Mouse (Mus musculus) cortical plate, adult 2 months (tissue): Measurements from ENCODE around the gene Ptpn21. TPM values are rescaled to one million over a fixed set of nuclear protein-coding genes. Genes with fewer than 3 reads are reported as not detected.

Experiments
- H3K27ac ChIP-seq: fragments of 200-500 bp; 2 replicates; pipeline ENCODE4 v1.5.1; 2012; ENCODE audit warnings: low read length, control low read depth, inconsistent platforms; ENCODE audit not compliant: insufficient read depth
- H3K4me1 ChIP-seq: fragments of 200-500 bp; 2 replicates; pipeline ENCODE4 v1.6.1; 2011; ENCODE audit warnings: low read length; ENCODE audit not compliant: control insufficient read depth, insufficient read depth
- H3K4me3 ChIP-seq: fragments of 200-500 bp; 2 replicates; pipeline ENCODE4 v1.5.1; 2011; ENCODE audit warnings: mild to moderate bottlenecking, low read length, control low read depth; ENCODE audit not compliant: insufficient read depth
- CTCF ChIP-seq: fragments of 200-500 bp; IDR thresholded peaks from 2 replicates; pipeline ENCODE4 v1.5.1; 2011; ENCODE audit warnings: mild to moderate bottlenecking, control low read depth, low read length; ENCODE audit not compliant: insufficient read depth; ENCODE audit errors: extremely low read depth
- POLR2A ChIP-seq: fragments of 200-500 bp; IDR thresholded peaks from 2 replicates; pipeline ENCODE4 v1.6.1; 2011; ENCODE audit warnings: mild to moderate bottlenecking, low read length, control low read depth; ENCODE audit not compliant: insufficient read depth; ENCODE audit errors: extremely low read depth
- polyA plus RNA-seq: library from polyadenylated mRNA; depleted of rRNA; stranded (reverse); fragments of >200 nt; gene quantifications from 2 replicates; pipeline ENCODE4 v1.2.3, GENCODE M21; 2012

The Ptpn21 gene
- polyA plus RNA-seq, 1 experiment, result 8.5 TPM

DNA sequence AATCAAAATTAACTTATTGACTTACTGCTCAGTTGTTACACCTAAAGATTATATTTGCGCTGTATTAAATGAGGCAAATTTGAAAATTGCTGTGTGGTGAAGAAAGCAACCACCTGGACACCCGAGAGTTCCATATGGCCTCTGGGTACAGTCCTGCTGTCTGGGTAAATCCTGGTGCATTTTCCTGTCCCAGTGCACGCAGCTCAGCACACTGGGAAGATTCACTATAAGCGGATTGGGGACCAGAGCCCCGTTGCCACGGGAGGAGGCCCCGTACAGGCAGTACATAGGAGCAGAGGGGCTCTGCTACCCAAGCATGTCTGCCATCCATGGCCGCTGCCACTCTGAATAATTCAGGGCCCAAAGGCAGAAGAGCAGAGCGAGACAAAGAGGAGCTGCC, 35.6 kb downstream of the Ptpn21 start:
- no peak overlapping the region for H3K4me3 ChIP-seq
- H3K4me1 ChIP-seq, result no peaks in the 10 kb centered on the region
- no peak overlapping the region for H3K27ac ChIP-seq
- no peak for TF ChIP-seq CTCF
- no peak for TF ChIP-seq POLR2A

DNA sequence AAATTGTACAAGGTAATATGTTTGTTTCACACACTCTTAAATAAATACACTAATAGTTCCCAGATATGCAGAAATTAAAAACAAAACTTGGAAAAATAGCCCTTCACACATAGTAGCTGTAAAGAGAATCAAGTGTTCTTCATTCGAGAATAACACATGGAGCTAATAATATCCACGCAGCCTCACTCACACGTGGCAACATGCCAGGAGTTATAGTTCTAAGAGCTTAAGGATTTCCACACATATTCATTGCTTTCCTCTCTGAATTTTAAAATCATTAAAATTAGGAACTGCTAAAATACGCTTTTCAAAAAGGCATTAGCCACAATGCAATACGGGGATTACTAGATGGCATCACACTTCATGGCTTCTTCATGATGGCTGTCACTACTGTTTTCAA, 40.0 kb downstream of the Ptpn21 start:
- Histone ChIP-seq H3K4me3 (no peak overlapping the region), H3K27ac (no peak overlapping the region), H3K4me1 (no peaks in the 10 kb centered on the region)
- TF ChIP-seq CTCF (no peak), POLR2A (no peak)

DNA sequence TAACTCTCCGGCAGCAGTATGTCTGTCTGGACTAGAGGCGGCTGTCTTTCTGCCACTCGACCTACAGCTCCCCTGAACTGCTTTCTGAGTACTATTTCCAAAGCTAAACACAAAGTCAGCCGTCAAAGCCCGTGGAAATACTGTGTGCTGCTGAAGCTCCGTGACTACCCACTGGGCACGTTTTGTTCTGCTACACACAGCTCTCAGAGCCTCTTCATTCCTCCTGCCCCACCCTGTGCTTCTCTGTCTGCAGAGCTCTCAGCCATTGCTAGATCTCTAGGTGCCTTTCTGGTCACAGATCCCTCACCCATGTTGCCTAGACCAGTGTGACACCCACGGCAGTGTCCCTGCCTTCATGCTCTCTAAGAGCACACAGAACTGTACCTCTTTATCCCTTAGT, 47.0 kb downstream of the Ptpn21 start:
- TF ChIP-seq CTCF (no peak), POLR2A (no peak)
- H3K4me3 ChIP-seq, result no peak overlapping the region
- H3K27ac ChIP-seq, result no peak overlapping the region
- H3K4me1 ChIP-seq, result no peaks in the 10 kb centered on the region

DNA sequence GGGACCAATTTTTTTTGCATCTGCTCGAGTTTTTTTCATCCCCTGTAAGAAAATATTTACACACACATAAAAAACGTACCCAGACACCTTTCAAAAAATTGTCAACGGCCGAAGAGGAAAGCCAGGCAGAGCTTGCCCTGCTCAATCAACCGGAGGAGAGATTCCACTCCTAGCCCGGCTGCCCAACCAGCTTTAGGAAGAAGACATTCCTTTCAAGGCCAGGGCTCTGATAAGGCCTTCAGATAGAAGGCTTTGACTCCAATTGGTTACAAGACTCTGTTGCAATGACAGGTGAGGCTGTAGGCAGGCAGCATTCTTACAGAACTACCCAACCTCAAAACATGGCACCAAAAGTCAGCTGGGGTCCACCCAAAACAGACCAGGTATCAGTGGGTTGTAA, 53.6 kb downstream of the Ptpn21 start:
- Histone ChIP-seq H3K4me3 (no peak overlapping the region), H3K4me1 (no peaks in the 10 kb centered on the region), H3K27ac (no peak overlapping the region)
- no peak for TF ChIP-seq CTCF
- TF ChIP-seq POLR2A, result no peak

DNA sequence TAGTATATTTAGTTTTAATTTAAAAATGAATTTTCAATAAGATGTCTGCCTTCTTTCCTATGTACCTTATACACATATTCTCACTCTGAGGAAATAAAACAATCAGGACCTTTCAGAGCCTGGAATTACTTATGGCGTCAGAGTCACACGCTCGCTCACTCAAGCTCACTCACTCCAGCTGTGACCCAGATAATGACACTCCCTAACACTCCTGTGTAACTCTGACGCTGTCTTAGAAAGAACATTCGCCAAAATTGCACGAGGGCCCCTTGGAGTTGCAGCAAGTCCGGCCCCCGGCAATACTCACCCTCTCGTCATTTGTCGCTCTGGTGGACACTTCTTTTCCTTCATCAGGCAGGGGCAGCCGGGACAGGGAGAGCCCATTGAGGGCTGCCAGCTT, 54.0 kb downstream of the Ptpn21 start:
- TF ChIP-seq POLR2A (no peak), CTCF (no peak)
- Histone ChIP-seq H3K27ac (no peak overlapping the region), H3K4me3 (no peak overlapping the region), H3K4me1 (no peaks in the 10 kb centered on the region)

DNA sequence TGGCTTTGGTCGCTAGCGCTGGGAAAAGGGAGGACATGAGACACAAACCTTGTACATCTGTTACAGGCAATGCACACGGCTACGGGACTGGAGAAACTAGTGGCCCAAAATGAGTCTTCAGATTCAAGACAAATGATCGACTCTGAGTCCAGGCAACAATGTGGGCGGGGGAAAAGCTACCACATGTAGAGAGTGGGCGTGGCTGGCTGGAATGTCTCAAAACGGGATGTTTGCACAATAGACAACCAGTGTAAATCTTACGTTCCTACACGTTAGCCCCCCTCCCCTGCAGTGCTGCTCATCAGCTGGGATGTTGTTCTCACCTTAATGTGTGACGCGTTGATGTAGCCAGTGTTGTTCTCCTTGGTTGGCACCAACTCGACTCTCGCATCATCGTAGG, 55.0 kb downstream of the Ptpn21 start:
- TF ChIP-seq CTCF (no peak), POLR2A (no peak)
- Histone ChIP-seq H3K4me1 (no peaks in the 10 kb centered on the region), H3K27ac (no peak overlapping the region), H3K4me3 (no peak overlapping the region)

DNA sequence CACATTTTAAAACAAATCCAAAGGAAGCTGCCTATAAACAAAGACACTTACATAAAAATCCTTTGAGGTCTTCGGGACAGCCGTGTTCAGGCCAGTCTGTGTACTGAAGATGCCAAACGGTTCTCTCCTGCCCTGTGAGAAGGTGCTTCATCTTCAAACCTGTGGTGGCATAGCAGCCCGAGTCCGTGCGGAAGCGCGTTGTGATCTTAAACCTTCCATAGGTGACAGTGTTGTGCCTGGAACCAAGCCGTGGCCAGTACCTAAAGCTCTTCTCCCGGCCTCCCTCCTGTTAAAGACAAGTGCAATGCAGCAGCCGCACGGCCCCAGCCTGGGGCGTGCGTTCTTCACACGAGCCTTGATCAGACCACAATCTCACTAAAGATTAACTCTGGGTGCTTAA, 57.3 kb downstream of the Ptpn21 start:
- Histone ChIP-seq H3K27ac (no peak overlapping the region), H3K4me3 (no peak overlapping the region), H3K4me1 (no peaks in the 10 kb centered on the region)
- TF ChIP-seq CTCF, result no peak
- TF ChIP-seq POLR2A, result no peak

DNA sequence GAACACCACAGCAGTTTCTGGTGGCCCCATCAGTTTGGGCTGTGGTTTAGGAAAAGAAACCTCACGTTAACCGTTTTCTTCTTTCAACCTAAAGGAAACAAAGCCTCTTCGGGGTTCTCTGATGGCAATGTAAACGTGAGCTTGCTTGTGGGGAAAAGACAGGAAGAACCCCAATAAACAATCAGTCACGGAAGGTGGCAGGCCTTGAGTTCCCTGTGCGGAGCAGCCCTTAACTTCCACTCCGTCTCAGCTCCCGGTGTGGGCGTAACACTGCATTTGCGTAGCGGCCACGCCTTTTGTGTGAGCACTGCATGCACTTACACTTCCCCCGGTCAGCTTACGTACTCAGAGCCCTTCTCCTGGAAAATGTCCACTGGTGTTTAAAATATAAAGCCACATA, 59.9 kb downstream of the Ptpn21 start:
- no peak overlapping the region for H3K27ac ChIP-seq
- TF ChIP-seq CTCF (no peak), POLR2A (no peak)

DNA sequence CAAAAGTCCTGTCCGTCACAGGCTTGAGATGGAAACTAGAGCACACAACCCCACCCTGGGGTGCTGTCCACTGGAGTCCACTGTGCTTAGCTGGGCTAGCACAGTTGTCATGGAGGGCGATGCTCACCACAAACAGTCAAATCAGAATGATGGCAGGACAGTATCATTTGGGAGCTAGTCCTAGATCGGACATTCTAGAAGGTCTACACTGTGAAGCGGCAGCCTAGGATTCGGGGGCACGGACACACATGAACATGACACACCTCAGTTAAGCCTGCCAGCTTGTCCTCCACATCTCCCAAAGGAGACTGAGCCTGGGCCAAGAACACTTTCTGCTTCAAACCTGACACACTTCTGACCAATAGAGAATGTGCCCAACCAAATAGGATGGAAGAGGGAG, 60.3 kb downstream of the Ptpn21 start:
- TF ChIP-seq CTCF, result no peak
- no peak for TF ChIP-seq POLR2A
- no peaks in the 10 kb centered on the region for H3K4me1 ChIP-seq
- H3K4me3 ChIP-seq, result no peak overlapping the region
- no peak overlapping the region for H3K27ac ChIP-seq

More for the DNA sequence above, 59.9 kb downstream of the Ptpn21 start:
- no peaks in the 10 kb centered on the region for H3K4me1 ChIP-seq
- no peak overlapping the region for H3K4me3 ChIP-seq

DNA sequence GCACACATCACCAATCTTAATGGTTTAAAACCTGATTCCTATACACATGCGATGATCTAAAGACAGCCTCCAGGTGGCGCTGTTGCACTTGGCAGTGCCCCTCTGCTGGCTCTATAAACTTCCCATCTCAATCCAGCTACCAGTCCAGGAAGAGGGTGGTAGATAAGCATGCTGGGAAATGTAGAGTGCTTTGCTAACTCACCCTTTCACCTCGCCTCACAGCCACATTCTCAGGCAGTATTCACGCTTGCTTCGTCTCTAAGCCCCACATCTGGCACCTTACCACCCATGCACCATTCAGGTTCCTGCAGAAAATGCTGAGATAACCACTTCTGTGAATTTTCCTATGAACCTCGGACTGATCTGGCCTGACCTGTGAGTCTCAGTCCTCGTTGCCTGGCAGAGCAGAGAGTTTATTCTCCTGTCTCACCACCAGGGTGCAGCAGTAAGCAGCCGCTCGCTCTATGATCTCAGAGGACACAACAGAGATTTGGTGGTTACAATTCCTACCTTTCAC, 62.5 kb downstream of the Ptpn21 start:
- no peak overlapping the region for H3K27ac ChIP-seq
- no peak for TF ChIP-seq POLR2A
- peak; percentile 81 for TF ChIP-seq CTCF
- H3K4me3 ChIP-seq, result peak overlapping the region; percentile 14; the same call in 1 of the 2 replicates
- H3K4me1 ChIP-seq, result no peaks in the 10 kb centered on the region

DNA sequence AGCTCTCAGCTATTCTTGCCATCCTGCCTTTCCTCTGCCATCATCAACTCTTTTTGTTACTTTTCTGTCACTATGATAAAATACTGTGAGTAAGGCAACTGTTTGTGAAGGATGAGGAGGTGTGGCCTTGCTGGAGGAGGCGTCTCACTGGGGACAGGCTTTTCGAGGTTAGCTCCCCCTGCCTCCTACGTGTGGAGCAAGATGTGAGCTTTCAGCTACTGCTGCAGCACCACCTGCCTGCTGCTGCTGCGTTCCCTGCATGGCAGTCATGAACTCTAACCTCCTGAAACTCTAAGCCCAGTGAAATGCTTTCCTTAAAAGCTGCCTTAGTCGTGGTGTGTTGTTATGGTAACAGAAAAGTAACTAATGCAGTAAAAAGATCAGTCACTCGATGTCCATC, 63.3 kb downstream of the Ptpn21 start:
- Histone ChIP-seq H3K4me1 (peaks cover 1% of the 10 kb centered on the region; the same call in 1 of the 2 replicates), H3K27ac (no peak overlapping the region), H3K4me3 (no peak overlapping the region)
- TF ChIP-seq CTCF (no peak), POLR2A (no peak)
